Mouse (Mus musculus) testis, adult 2 months (tissue): ENCODE data around the gene Gm9508. TPM values are rescaled to one million over a fixed set of nuclear protein-coding genes. Genes with fewer than 3 reads are reported as not detected.

Experiments
- H3K27ac ChIP-seq: fragments of 200-500 bp; 2 replicates; pipeline ENCODE4 v1.5.1; 2012; ENCODE audit warnings: low read depth, low read length; ENCODE audit not compliant: control insufficient read depth, insufficient read depth
- H3K27me3 ChIP-seq: fragments of 200-500 bp; 2 replicates; pipeline ENCODE4 v1.6.1; 2012; ENCODE audit warnings: mild to moderate bottlenecking, low read length, moderate library complexity; ENCODE audit not compliant: control insufficient read depth, insufficient read depth
- H3K36me3 ChIP-seq: fragments of 200-500 bp; 2 replicates; pipeline ENCODE4 v1.6.1; 2012; ENCODE audit warnings: mild to moderate bottlenecking, low read length; ENCODE audit not compliant: control insufficient read depth, insufficient read depth
- H3K4me1 ChIP-seq: fragments of 200-500 bp; 2 replicates; pipeline ENCODE4 v1.6.1; 2012; ENCODE audit warnings: low read length; ENCODE audit not compliant: control insufficient read depth, insufficient read depth
- H3K4me3 ChIP-seq: fragments of 200-500 bp; 2 replicates; pipeline ENCODE4 v1.5.1; 2012; ENCODE audit warnings: low read depth, mild to moderate bottlenecking, low read length, moderate library complexity, mixed read lengths; ENCODE audit not compliant: control insufficient read depth
- CTCF ChIP-seq: fragments of 200-500 bp; IDR thresholded peaks from 2 replicates; pipeline ENCODE4 v1.5.1; 2012; ENCODE audit warnings: low read depth, mild to moderate bottlenecking, inconsistent platforms, low read length, moderate library complexity; ENCODE audit not compliant: control insufficient read depth, insufficient read depth, insufficient replicate concordance
- POLR2A ChIP-seq: fragments of 200-500 bp; IDR thresholded peaks from 2 replicates; pipeline ENCODE4 v1.6.1; 2012; ENCODE audit warnings: low read depth, mild to moderate bottlenecking, inconsistent platforms, low read length, moderate library complexity; ENCODE audit not compliant: control insufficient read depth
- polyA plus RNA-seq: library from polyadenylated mRNA; depleted of rRNA; stranded (reverse); fragments of >200 nt; gene quantifications from 2 replicates; pipeline ENCODE4 v1.2.3, GENCODE M21; 2012; rRNA removed

Gene Gm9508
- polyA plus RNA-seq, 1 experiment: not detected

GRCm38 (mm10) chr10:77663949-77664665, 32.9 kb downstream of the Gm9508 start:
- H3K4me3 ChIP-seq: peak overlapping the region; percentile 14
- TF ChIP-seq CTCF: no peak
- no peak for TF ChIP-seq POLR2A
- no peaks in the 10 kb centered on the region for H3K36me3 ChIP-seq
- H3K27ac ChIP-seq: no peak overlapping the region
- no peaks in the 10 kb centered on the region for H3K27me3 ChIP-seq
- H3K4me1 ChIP-seq: peaks cover 5% of the 10 kb centered on the region

GRCm38 (mm10) chr10:77658286-77658994, 38.6 kb downstream of the Gm9508 start:
- no peak for TF ChIP-seq POLR2A
- TF ChIP-seq CTCF: no peak
- peaks cover 6% of the 10 kb centered on the region for H3K4me1 ChIP-seq
- no peaks in the 10 kb centered on the region for H3K36me3 ChIP-seq
- H3K4me3 ChIP-seq: no peak overlapping the region
- H3K27me3 ChIP-seq: no peaks in the 10 kb centered on the region
- H3K27ac ChIP-seq: no peak overlapping the region

- Histone ChIP-seq H3K4me1 (peaks cover 6% of the 10 kb centered on the region), H3K36me3 (no peaks in the 10 kb centered on the region), H3K27me3 (no peaks in the 10 kb centered on the region), H3K4me3 (no peak overlapping the region), H3K27ac (no peak overlapping the region)
- TF ChIP-seq CTCF (no peak), POLR2A (no peak)
These were observed 45.0 kb downstream of the Gm9508 start for GRCm38 (mm10) chr10:77652046-77652445.

- no peaks in the 10 kb centered on the region for H3K36me3 ChIP-seq
- no peaks in the 10 kb centered on the region; the same call in 1 of the 2 replicates for H3K4me1 ChIP-seq
- TF ChIP-seq POLR2A (no peak), CTCF (no peak)
- H3K27me3 ChIP-seq: no peaks in the 10 kb centered on the region
- no peak overlapping the region for H3K27ac ChIP-seq
- no peak overlapping the region for H3K4me3 ChIP-seq
These were observed 49.1 kb downstream of the Gm9508 start for GRCm38 (mm10) chr10:77647901-77648300.

- H3K4me3 ChIP-seq: no peak overlapping the region
- no peaks in the 10 kb centered on the region; the same call in 1 of the 2 replicates for H3K4me1 ChIP-seq
- no peaks in the 10 kb centered on the region for H3K36me3 ChIP-seq
- H3K27me3 ChIP-seq: no peaks in the 10 kb centered on the region
- no peak overlapping the region for H3K27ac ChIP-seq
- no peak for TF ChIP-seq POLR2A
- TF ChIP-seq CTCF: no peak
These were observed 49.6 kb downstream of the Gm9508 start for GRCm38 (mm10) chr10:77647461-77647860.

Other genes starting within 250 kb of the Gm9508 start
- 10.4 and 10.7 TPM in 2 replicates for gene Fam207a, start 181.4 kb downstream of the Gm9508 start, polyA plus RNA-seq
- gene Itgb2, start 167.0 kb downstream of the Gm9508 start, polyA plus RNA-seq: 0.77 and 0.81 TPM in 2 replicates
- 127 and 131 TPM in 2 replicates for gene Pttg1ip, start 115.5 kb downstream of the Gm9508 start, polyA plus RNA-seq
- 83.1 and 88.6 TPM in 2 replicates for gene Sumo3, start 91.1 kb downstream of the Gm9508 start, polyA plus RNA-seq
- 0.72 TPM in 1 of 2 replicates, not detected in the other for gene Gm49325, start 91.0 kb downstream of the Gm9508 start, polyA plus RNA-seq
- gene Ube2g2, start 75.0 kb downstream of the Gm9508 start, polyA plus RNA-seq: 66.1 and 70.3 TPM in 2 replicates
- gene Tspear, start 10.7 kb downstream of the Gm9508 start, polyA plus RNA-seq: 0.07 and 0.73 TPM in 2 replicates
- gene Gm19402, start 6.5 kb downstream of the Gm9508 start, polyA plus RNA-seq: not detected in 2 replicates
- not detected in 2 replicates for gene Gm10272, start 9.4 kb upstream of the Gm9508 start, polyA plus RNA-seq
- not detected in 2 replicates for gene Gm10024, start 14.2 kb upstream of the Gm9508 start, polyA plus RNA-seq
- gene Gm10142, start 18.6 kb upstream of the Gm9508 start, polyA plus RNA-seq: not detected in 2 replicates
- gene Krtap12-1, start 23.4 kb upstream of the Gm9508 start, polyA plus RNA-seq: not detected in 2 replicates
- not detected in 2 replicates for gene Gm10100, start 29.3 kb upstream of the Gm9508 start, polyA plus RNA-seq
- not detected in 2 replicates for gene Gm18596, start 45.4 kb upstream of the Gm9508 start, polyA plus RNA-seq
- gene Gm9736, start 54.1 kb upstream of the Gm9508 start, polyA plus RNA-seq: not detected in 2 replicates
- not detected in 2 replicates for gene Gm3233, start 62.4 kb upstream of the Gm9508 start, polyA plus RNA-seq
- gene Gm3238, start 74.1 kb upstream of the Gm9508 start, polyA plus RNA-seq: not detected in 2 replicates
- not detected in 2 replicates for gene Gm7138, start 79.7 kb upstream of the Gm9508 start, polyA plus RNA-seq
- gene Gm3250, start 85.3 kb upstream of the Gm9508 start, polyA plus RNA-seq: not detected in 2 replicates
- not detected in 2 replicates for gene Gm7137, start 91.0 kb upstream of the Gm9508 start, polyA plus RNA-seq
- gene Gm9639, start 97.8 kb upstream of the Gm9508 start, polyA plus RNA-seq: not detected in 2 replicates
- gene Gm19668, start 101.9 kb upstream of the Gm9508 start, polyA plus RNA-seq: not detected in 2 replicates
- not detected in 2 replicates for gene Gm9507, start 114.6 kb upstream of the Gm9508 start, polyA plus RNA-seq
- gene Gm2696, start 117.4 kb upstream of the Gm9508 start, polyA plus RNA-seq: not detected in 2 replicates
- gene Krtap10-4, start 129.9 kb upstream of the Gm9508 start, polyA plus RNA-seq: 1.2 and 1.4 TPM in 2 replicates
- gene Krtap10-10, start 138.7 kb upstream of the Gm9508 start, polyA plus RNA-seq: not detected in 2 replicates
- gene Gm36176, start 149.6 kb upstream of the Gm9508 start, polyA plus RNA-seq: not detected in 2 replicates
- gene Gm10318, start 155.6 kb upstream of the Gm9508 start, polyA plus RNA-seq: not detected in 2 replicates
- gene Gm3285, start 164.7 kb upstream of the Gm9508 start, polyA plus RNA-seq: not detected in 2 replicates
- gene Lrrc3, start 205.3 kb upstream of the Gm9508 start, polyA plus RNA-seq: 0.57 and 1.1 TPM in 2 replicates